Mouse (Mus musculus) spleen, postnatal 4 days (tissue): ENCODE measurements around the gene Cyp2c69.
"Not testable (repeated sequence)": the region's sequence is repeated elsewhere in the genome, so short reads cannot be mapped to it uniquely, and the experiment has no call there.

ENCODE experiments used
- DNase-seq, 2 experiments: peaks; one replicate each; pipeline ENCODE4 v3.0.0; 2022; ENCODE audit warnings: low spot score in 2 of 2

Gene Cyp2c69

GRCm38 (mm10) chr19:39886699-39887098 lies at the start of gene Cyp2c69:
Gene Cyp2c69 (minus strand): TSS chr19:39886799.
- DNase-seq = not testable (repeated sequence)

GRCm38 (mm10) chr19:39935396-39935795 lies 48.8 kb upstream of the Cyp2c69 start:
- DNase-seq = no peak

- DNase-seq = no peak
These were observed 43.4 kb upstream of the Cyp2c69 start for GRCm38 (mm10) chr19:39930032-39930431.

- no peak for DNase-seq
These were observed 15.1 kb upstream of the Cyp2c69 start for GRCm38 (mm10) chr19:39901656-39902055.

- not testable (repeated sequence) for DNase-seq
These were observed 3.5 kb upstream of the Cyp2c69 start for GRCm38 (mm10) chr19:39890079-39890478.

GRCm38 (mm10) chr19:39866133-39866532 lies 20.5 kb downstream of the Cyp2c69 start:
- no peak for DNase-seq

- DNase-seq = not testable (repeated sequence)
These were observed 65.7 kb downstream of the Cyp2c69 start for GRCm38 (mm10) chr19:39820931-39821330.

- DNase-seq = not testable (repeated sequence)
These were observed 70.2 kb downstream of the Cyp2c69 start for GRCm38 (mm10) chr19:39816400-39816799.

- not testable (repeated sequence) for DNase-seq
These were observed 70.6 kb downstream of the Cyp2c69 start for GRCm38 (mm10) chr19:39815991-39816390.

GRCm38 (mm10) chr19:39812714-39813113 lies 73.9 kb downstream of the Cyp2c69 start, which contains the start of gene Cyp2c40:
Gene Cyp2c40 (minus strand): TSS chr19:39812814.
- DNase-seq = not testable (repeated sequence)
